Mouse (Mus musculus): ENCODE results near the gene Odc1. TPM values are rescaled to one million over a fixed set of nuclear protein-coding genes. Genes with fewer than 3 reads are reported as not detected.
"Not testable (repeated sequence)": the region's sequence is repeated elsewhere in the genome, so short reads cannot be mapped to it uniquely, and the experiment has no call there.

Gene Odc1
- polyA plus RNA-seq (2017; shearing (Covaris generic)): 10 to 100 TPM; 19.1 to 21.2 TPM

DNA sequence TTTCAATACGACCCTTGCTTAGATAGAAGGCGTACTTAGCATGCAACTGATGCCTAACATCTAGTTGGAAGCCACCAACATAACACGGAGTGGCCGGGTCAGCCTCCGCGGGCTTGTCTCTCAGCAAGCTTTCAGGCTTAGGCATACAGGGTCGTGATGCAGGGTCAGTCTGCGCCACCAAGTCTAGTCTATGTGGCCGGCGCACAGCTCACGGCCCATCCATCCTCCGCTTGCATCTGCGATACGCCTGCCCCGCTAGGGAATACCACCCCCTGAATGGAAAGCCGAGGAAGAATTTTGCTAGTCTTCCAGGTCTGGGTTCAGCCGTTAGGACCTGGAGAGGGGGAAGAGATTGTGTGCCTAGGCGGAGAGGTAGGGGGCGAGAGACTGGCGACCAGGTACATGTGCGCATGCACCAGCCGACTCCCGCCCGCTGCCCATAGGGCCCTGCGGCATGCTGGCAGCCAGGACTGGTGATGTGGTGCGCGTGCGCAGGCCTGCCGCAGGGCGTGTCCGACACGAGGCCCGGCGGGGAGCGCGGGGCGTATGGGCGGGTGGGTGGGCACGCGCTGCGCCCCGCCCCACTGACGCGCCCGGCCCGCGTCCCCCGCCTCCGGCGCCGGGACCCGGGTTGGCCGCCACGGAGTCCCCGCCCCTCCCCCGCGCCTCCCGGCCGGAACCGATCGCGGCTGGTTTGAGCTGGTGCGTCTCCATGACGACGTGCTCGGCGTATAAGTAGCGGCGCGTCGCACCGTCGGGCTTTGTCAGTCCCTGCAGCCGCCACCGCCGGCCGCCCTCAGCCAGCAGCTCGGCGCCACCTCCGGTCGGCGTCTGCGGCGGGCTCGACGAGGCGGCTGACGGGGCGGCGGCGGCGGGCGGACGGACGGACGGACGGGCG is at the start of gene Odc1:
Odc1 (plus strand) TSS at position 586 of the 898 bp plus-strand sequence.
- ATAC-seq: peak; percentile 82

DNA sequence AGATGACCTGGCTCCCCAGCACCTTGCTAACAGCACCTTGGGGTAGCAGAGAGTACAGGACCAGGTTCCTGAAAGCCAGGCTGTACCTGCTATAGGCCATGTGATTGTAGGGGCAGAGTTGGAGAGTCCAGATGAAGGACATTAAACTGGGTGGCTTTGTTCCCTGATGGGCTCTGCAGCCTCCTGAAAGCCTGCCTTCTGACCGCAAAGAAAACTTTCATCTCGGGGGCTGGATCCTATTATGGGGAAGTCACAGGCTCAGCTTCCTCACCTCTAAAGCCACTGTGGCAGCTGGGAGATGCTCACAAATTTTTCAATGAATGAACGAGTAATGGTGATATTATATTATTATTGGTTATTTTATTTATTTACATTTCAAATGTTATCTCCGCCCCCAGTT is 49.8 kb upstream of the Odc1 start:
- ATAC-seq: no peak

DNA sequence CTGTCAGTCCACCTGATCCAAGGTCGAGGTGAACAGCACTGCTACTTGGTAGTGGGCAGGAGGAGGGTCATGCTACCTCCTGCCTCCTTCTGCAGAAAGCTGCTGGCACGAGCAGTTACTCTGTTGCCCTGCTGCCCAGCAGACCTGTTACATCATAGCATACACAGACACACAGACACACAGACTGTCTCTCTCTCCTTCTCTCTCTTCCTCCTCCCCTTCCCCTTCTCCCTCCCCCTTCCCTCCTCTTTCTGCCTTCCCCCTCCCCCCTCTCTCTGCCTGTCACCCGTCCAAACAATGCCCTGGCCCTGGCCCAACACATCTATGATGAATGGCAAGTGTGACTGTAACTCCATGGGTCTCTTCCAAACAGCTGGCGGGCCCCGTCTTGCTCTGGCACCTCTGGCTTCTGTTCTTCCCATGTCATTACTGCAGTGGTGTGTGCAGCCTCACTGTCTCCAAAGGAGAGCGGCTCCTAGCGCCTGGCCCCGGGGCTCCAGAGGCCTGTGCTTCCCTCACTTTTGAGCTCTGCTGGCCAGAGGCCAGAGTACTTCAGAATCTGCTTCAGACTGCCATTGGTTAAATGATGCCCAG is 48.6 kb upstream of the Odc1 start:
- no peak for ATAC-seq

- peak; percentile 20 for ATAC-seq
These were observed 38.9 kb upstream of the Odc1 start for GRCm38 (mm10) chr12:17505620-17506074.

DNA sequence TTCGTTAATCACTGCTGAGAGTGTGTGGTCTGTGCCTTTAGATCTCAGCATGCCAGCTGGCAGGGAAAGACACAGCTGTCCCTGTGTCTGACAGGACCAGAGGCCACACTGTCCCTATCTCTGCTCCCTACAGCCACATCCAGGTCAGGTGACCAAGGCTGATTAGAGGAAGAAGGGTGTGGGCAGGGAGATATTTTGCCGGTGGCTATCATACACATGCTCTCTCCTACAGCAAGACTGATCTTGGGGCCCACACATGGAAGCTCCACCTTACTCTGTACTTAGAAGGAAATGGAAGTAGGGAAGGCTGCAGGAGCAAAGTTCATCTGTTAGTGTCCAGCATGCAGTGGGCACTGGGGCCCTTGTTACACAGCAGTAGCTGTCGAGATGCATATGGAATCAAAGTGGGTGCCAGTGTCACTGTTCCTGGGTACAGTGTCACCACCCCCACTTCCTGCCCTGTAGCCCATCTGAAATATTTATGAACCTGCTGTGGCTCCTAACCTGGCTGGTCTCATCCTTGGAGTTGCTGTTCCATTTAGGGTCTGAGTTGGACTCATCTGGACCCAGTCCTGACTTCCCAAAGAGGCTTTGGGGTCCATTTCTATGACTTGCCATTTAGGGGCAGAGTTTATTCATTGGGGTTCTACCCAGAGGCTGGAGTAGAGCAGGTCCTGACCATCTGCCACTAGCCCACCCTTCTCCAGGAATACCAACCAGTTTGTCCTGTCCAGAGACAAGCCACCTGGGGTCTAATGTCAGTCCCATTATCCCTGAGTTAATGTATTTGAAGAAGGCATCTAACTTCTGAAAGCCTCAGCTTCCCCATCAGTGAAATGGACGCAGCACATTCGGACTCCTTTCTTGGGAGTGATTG is 38.2 kb upstream of the Odc1 start:
- no peak for ATAC-seq

- ATAC-seq: peak; percentile 73
These were observed 37.5 kb upstream of the Odc1 start for GRCm38 (mm10) chr12:17506994-17507542.

DNA sequence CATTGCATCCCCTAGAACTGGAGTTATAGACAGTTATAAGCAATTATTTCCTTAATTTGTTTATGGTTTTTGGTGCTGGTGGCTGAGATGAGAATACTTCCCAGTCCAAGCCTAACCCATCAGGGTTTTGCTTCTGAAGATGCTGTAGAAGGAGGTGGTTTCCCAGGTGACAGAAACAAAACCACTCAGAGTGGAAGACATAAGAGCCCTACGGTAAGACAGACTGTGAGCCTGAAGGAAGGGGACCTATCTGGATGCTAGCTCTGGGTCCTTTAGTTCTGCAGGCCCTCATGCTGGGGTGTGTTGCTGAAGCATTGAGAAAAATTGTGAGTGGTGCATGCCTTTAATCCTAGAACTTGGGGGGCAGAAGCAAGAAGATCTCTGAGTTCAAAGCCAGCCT is 35.3 kb upstream of the Odc1 start:
- ATAC-seq: no peak

DNA sequence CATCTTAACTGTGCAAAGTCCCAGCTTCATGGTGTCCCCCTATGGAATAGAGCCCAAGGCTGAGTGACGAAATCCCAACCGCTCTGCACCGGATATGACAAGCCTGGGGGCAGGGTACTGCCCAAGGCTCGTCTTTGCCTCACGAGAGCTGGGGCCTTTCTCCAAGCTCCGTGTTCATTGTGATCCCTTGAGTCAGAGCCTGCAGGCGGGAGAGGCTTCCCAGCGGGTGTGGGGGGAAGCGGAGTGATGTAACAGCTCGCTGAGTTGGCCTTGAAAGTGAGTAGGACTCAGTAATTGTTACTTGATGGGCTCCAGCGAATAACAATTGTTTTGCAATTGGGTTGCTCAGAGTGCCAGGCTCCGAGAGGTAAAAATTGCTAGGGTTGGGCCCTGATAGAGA is 34.4 kb upstream of the Odc1 start:
- no peak for ATAC-seq

GRCm38 (mm10) chr12:17511019-17511418 is 33.6 kb upstream of the Odc1 start:
- peak; percentile 32 for ATAC-seq

- no peak for ATAC-seq
These were observed 15.4 kb upstream of the Odc1 start for GRCm38 (mm10) chr12:17529180-17529579.

- no peak for ATAC-seq
These were observed 14.9 kb upstream of the Odc1 start for GRCm38 (mm10) chr12:17529726-17530125.

DNA sequence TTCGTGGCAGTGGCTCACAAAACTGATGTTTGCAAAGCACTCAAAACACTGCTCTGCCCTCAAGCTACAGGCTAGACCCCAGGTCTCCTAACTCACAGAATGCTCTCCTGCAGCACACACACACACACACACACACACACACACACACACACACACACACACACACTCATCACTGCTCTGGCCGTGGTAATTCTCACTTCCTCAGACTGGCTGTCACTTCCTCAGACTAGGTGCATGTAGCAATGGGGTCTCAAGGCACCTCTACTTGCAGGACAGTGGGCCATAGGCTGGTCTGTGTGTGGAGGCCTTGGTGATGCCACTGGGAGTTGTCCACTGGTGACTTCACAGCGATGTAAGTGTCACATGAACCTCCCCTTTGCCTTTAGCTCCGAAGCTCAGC is 13.8 kb upstream of the Odc1 start:
- no peak for ATAC-seq

DNA sequence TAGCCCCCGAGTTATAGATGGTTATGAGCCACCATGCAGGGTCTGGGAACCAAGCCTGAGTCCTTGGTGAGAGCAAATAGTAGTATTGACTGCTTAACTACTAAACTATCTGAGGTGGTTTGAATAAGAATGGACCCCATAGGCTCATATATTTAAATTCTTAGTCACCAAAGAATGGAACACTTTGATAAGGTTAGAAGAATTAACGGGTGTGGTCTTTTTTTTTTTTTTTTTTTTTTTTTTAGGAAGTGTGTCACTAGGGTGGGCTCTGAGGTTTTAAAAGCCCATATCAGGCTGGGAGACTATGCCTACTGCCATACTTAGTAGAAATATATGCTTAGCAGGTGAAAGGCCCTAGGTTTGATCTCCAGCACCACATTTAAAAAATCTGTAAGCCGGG is 8.4 kb upstream of the Odc1 start:
- ATAC-seq: no peak

- no peak for ATAC-seq
These were observed 7.4 kb upstream of the Odc1 start for GRCm38 (mm10) chr12:17537147-17537546.

DNA sequence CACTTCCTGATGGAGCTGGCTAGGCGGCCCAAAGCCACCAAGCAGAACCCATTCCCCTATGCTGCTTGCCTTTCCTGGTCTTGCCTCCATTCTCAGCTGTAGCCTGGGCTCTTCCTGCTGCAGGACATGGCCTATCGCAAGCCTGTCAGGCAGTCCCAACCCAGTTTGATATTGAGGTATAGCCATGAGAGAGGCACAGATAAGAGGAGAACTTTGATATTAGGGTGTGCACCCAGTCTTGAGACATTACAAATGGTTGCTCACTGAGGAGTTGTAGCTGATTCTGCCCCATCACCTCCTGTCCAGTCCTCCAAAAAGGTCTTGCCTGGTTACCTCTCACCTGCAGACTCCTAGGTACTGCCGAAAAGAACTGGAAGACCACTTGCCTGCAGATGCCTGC is 6.5 kb upstream of the Odc1 start:
- ATAC-seq: no peak

- no peak for ATAC-seq
These were observed 5.6 kb upstream of the Odc1 start for GRCm38 (mm10) chr12:17539041-17539440.

DNA sequence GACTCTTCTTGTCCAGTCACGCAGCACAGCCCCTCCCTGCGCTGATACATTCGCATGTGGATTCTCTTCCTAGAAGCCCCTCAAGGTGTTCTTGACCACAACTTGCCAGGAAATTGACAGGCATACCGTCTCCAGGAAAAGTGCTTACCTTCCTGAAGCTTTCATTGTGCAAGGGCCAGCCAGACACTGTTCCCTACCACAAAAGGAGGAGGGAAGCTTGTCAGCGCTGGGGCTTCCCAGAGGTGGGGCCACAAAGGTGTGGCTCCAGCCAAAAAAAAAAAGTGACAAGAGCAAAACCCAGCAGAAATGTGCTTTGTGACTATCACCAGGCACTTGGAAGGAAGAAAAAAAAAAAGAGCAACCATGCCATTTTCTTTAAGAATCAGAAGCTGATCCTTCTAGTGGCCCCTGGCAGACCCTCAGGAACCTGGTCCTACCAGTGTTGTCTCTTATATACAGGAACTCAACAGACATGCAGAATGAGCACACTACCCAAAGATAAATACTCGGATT is 4.5 kb upstream of the Odc1 start:
- ATAC-seq: no peak

GRCm38 (mm10) chr12:17545107-17545571 is 545 bp downstream of the Odc1 start:
- peak; percentile 42 for ATAC-seq

DNA sequence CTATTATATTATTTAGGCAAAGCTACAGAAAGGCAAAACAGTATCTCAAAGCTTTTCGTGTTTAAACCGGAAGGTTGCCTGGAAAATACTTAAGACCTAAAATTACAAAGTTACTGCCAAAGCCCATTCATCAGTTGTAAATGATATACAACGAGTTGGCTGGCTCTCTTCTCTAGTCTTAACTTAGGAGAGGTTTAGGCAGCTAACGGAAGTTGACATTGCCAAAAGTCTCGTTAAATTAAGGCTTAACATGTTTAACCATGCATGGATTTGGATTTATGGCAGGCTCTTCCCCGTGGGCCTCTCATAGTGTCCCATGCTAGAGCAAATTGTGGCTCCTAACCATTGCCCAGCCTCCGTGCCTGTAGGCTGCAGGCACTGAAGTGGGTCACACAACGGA is 1.3 kb downstream of the Odc1 start:
- ATAC-seq: no peak

DNA sequence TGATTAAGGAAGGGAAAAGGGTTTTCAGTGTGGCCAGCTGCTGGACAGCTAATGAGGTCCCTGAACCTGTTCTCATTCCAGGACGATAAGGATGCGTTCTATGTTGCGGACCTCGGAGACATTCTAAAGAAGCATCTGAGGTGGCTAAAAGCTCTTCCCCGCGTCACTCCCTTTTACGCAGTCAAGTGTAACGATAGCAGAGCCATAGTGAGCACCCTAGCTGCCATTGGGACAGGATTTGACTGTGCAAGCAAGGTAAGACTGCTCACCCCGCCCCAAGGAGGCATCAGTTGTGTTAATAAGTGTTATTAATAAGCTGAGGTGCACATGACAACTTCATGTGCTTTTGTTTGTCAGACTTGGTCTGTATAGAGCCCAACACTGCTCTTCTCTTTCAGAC is 3.0 kb downstream of the Odc1 start:
- ATAC-seq: not testable (repeated sequence)

DNA sequence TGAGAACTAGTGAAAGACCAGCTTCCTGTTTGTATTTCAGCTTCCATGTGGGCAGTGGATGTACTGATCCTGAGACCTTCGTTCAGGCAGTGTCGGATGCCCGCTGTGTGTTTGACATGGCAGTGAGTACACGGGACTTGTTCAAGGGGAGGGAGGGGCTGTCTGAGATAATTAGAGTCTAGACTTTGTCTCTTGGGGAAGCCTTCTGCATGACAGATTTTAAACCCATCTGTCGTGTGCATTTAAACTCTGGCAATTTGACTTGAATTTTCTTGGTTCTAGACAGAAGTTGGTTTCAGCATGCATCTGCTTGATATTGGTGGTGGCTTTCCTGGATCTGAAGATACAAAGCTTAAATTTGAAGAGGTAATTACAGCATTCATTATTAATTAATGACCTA is 3.9 kb downstream of the Odc1 start:
- ATAC-seq: no peak

DNA sequence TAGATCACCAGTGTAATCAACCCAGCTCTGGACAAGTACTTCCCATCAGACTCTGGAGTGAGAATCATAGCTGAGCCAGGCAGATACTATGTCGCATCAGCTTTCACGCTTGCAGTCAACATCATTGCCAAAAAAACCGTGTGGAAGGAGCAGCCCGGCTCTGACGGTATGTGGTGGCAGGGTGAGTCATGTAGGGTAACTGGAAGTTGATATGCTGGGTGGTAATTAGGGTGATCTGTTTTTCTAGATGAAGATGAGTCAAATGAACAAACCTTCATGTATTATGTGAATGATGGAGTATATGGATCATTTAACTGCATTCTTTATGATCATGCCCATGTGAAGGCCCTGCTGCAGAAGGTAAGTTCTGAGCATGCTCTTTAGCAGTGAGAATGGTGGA is 4.8 kb downstream of the Odc1 start:
- not testable (repeated sequence) for ATAC-seq

Measured in activated CD4-positive, CD25-positive, alpha-beta regulatory T cell, adult 4 months (primary cell).